Mouse (Mus musculus) thymus, postnatal 36 days (tissue): ENCODE data around the gene Gm17542.
A peak's percentile ranks its signal among the peaks of the same experiment; 100 is the strongest.
"Not testable (repeated sequence)": the region's sequence is repeated elsewhere in the genome, so short reads cannot be mapped to it uniquely, and the experiment has no call there.

Experiments used
- DNase-seq, 2 experiments: peaks; one replicate each; pipeline ENCODE4 v3.0.0; 2022; ENCODE audit warnings: mixed read lengths in 2 of 2

The Gm17542 gene

DNA sequence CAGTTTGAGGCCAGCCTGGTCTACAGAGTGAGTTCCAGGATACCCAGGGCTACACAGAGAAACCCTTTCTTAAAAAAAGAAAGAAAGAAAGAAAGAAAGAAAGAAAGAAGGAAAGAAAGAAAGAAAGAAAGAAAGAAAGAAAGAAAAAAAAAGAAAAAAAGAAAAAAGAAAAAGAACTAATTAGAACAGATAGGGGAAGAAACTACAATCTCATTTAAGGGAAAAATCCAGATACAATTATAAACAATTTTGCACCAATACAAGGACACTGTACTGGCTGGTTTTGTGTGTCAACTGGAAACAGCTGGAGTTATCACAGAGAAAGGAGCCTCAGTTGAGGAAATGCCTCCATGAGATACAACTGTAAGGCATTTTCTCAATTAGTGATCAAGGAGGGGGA lies at the start of gene Gm17542:
Gene Gm17542, minus strand, starts transcription at position 101 of the 400 bp plus-strand sequence.
- DNase-seq, result not testable (repeated sequence)

DNA sequence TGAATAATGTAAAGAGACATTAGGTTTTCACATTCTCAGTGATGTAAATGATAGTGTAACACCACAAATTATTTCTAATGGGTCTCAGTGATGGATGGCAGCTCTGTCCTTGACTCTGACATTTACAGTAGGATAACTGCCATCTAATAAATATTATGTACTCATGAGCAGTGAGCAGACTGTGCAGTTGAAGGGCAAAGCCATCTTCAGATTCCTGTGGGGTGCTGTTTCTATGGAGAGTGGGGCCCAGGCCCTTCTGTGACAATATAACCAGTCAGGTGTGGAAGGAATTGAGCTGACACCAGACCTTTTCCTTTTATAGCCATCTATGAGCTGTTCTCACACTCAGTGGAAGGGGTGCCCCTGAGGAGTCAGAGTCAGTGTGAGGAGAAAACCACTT lies 21.8 kb upstream of the Gm17542 start:
- DNase-seq, result no peak

DNA sequence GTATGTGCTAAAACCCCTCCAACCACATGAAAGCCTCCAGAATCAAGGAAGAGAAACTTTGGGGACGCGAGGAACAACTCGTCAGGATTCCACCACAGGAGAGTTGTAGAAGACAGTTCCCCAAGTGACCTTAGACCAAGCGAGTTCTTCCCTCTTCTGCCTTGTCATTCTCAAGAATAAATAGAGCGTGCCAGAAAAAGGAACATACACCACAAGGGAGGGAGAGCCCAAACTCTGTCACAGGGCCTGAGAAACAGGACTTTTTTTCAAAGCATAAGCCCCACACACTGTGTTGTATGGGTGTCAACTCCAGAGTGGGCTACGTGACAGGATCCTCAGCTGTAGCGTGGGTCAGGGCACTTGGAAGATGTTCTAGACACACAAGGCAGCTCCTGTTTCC lies 20.1 kb upstream of the Gm17542 start:
- DNase-seq, result no peak

DNA sequence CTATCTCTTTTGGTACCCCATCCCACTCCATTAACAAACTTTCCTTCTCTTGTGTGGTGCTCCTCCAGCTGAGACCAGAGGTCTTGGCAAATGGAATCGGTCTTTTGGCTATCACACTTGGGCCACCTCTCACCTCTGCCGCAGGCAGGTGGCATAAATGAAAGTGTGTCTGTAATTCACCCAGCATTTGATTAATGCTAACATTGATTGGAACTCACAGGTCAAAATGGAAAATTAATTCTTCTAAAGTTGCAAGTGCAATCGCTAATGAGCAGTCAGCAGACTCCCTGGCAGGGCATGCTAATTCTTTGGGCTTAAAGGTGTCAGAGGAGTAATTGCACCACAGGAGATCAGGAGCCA lies 3.2 kb downstream of the Gm17542 start:
- DNase-seq, result no peak

DNA sequence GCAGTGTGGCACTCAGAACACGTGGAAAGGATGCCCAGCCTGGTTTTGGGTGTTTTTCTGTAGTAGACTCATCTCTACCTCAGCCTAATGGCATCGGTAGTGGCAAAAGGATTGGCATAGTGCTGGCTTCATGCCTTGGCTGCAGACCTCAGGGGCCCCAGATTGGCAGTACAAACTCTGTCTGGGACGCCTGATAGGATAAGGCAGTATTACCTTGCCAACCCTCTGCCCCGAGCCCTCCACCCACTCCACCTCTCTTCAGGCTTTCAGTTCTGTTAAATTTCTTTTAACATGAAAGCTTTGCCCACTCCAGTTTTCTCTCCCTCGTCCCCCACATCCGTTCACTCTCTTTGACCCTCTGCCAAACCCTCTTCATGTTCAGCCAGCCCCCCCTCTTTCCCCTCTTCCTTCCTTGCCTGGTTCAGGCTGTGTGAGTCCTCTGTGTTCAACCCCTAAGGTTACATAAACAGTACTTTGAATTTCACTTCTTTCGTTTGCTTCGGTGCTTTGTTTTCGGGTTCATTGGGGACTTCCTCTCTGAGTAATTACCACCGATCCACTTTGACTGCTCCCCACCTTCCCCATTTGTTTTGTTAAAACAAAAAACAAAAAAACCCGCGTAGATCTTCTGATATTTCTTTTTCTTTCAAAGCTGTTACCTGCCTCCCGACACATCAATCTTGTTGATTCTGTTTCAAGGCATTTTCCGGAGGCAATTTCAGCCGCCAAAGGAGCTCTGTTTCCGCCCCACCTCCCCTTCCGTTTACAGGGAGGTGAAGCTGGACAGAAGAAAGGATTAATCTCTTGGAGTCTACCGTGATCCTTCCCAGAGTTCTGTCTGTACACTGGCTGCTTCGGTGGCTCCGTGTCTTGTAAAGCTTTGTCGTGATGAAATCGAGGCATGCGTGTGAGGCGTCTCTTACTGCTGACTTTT lies 3.9 kb downstream of the Gm17542 start:
- peak; percentile 35 to 38 for DNase-seq

DNA sequence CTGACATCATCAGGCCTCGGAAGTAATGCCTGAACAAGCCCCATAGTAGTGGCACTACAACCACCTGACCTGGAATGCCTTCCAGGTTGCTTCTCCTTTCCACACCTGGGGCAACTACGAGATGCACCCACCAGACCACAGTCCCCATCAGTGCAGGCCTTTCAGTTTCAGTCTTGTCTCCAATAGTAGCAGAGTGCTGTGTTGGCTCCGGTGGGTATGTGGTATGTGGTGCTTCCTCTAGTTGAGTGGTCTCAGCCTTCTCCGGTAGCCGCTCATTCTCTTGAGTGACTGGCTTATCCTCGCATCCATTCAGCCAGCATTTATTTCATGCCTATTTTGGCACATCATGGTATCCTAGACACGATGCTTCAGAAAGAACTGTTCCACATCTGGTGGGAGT lies 4.8 kb downstream of the Gm17542 start:
- no peak for DNase-seq

DNA sequence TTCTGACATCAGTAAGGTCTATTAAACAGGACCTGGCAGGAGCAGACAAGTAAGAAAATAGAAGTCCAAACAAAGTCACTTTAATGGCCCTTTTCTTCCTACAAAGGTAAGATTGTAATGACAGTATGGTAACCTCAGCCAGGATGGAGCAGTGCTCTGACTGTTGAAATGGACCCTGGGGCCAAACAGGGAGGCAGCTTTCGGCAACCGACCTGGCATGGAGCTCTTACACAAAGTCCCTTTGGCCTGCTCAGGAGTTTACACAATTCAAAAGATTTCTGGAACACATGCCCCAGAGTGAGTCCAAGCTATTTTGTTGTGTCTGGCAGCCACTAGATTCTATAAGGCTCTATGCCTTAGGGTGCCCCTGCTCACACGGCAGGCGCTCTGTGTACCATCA lies 9.0 kb downstream of the Gm17542 start:
- no peak for DNase-seq

DNA sequence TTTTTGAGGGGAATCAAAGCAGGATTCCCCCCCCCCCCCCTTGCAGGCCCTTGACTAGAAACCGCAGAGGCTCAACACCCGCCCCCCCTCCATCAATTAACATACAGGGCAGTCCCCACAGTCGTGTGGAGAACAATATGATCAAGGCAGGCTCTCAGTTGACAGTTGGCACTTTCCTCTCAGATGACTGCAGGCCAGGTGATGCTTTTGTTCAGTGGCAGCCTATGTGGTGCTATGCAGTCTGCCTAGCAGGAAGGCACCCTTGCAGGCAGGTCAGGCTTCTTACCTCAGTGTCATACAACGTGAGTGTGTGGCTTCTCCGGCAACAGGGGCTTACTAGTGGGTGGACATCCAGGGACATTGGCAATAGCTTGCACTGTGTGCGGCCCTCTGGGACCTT lies 17.4 kb downstream of the Gm17542 start:
- no peak for DNase-seq

DNA sequence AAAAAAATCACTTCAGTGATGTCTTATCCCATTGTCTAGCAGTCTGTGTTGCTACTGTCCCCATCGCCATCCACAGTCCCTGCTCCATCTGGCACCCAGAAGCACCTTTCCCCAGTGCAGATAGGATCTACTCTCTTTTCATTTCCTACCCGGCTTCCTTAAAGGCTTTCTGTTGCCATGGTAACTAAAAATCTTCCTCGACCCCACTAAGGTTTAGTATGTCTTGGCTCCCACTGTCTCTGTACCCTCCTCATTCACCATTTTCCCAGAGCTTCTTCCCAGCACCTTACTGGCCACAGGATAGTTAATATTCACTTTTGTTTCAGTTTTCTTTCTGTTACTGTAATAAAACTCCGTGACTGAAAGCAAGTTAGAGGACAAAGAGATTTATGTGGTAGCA lies 17.9 kb downstream of the Gm17542 start:
- no peak for DNase-seq

DNA sequence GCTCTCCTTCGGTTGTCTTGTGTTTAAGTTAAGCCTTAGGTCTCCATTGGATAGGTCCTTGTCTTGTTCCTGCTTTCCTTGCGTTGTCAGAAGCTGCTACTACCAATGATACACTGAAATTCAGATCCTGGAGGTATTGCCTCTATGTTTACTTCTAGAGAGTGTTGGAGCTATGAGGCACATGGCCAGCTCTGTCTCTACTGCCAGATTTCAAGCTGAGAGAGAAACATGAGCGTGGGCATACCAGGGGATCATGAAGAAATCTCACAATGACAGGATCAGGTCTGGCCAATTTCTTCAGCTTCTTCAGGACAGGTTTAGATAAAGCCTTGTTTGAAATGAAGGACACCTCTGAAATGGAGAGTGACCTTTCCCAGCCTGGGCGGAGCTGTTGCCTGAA lies 19.1 kb downstream of the Gm17542 start:
- DNase-seq, result no peak

DNA sequence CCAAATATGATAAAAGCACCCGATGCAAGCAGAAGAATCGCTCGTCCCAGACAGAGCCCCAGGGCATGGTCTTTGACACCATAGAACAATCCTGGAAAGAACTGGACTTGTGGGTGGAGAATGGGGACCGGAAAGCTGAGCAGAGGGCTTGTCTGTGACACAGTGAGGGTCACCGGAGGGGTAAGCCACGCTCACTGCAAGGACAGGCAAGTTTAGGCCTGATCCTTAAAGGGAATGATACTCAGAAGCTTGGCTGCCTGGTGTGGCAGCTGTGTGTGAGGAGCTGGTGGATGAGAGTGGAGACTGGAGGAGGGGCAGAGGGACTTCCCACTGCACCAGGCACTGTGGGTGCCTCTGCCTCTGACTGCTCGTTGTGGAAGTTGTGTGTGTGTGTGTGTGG lies 27.0 kb downstream of the Gm17542 start:
- no peak for DNase-seq

DNA sequence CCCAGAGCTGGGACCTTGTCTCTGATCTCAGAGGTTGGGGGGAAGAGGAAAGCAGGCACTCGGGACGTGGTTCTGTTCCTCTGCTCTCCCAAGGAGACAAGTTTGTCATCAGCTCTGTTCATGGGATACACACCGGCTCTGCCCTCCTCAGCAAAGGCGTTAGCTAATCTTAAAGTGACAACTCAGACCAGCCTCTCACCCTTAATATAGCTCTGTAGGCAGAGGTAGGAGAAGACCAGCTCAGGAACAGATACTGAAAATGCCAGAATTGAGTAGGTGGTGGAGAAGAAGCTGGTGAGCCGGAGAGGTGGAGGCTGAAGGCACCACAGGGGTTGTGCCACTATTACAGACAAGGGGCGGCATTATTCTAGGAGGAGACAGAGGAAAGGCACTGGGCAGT lies 38.7 kb downstream of the Gm17542 start:
- no peak for DNase-seq

DNA sequence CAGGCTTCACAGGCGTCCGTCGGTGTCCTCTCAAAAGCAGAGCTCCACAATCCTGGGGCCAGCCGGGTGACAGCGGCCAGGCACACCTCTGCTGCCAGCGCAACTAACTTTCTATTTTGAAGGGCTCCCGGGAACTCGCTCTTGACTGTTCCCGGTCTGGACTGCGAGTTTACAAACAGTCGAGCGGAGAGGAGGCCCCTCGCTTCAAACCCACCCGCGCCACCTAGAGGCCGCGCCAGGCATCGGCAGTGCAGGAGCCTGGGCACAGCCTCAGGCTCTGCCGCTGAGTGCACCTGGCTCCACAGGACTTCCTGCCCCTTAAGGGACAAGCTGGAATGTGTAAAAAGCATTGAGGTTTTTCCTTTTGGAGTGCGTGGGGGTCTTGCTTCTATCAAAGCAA lies 42.5 kb downstream of the Gm17542 start, which contains the start of gene Edar:
Gene Edar, minus strand, starts transcription at position 122 of the 400 bp plus-strand sequence.
- DNase-seq, result peak; percentile 75 to 78

DNA sequence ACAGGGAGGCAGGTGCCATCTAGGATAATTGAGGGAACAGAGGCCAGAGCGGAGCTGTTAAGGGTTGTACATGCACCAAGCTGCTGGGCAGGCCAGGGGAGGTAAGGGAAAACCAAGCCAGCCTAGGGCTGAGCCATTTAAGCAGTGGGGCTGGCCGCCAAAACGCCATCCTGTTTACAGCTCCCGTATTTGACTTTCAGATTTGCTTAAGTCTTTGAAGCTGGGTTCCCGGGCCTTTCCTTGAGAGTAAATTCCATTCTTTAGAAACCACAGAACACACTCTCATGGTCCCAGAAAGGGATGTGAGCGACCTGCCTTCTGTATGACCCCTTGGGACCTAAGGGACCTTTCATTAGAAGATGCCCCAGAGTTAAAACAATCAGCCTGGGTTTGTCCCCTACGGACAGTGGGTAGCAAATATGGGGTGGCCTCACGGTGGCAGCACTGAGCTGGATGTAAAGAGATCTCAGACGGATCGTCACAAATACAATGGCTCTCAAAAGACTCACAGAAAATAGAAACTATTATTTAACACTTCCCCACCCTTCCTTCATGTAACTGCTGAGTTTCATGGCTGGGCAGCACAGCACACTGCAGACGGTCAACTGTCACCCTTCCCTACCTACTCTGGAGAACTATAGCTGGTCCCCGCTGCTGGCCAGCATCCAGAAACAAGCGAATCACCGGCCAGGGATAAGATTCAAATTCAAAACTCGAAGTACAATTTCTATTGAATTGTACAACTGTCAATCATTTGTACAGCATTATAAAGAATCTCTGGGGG lies 44.5 kb downstream of the Gm17542 start:
- DNase-seq, result peak; percentile 58 to 67

DNA sequence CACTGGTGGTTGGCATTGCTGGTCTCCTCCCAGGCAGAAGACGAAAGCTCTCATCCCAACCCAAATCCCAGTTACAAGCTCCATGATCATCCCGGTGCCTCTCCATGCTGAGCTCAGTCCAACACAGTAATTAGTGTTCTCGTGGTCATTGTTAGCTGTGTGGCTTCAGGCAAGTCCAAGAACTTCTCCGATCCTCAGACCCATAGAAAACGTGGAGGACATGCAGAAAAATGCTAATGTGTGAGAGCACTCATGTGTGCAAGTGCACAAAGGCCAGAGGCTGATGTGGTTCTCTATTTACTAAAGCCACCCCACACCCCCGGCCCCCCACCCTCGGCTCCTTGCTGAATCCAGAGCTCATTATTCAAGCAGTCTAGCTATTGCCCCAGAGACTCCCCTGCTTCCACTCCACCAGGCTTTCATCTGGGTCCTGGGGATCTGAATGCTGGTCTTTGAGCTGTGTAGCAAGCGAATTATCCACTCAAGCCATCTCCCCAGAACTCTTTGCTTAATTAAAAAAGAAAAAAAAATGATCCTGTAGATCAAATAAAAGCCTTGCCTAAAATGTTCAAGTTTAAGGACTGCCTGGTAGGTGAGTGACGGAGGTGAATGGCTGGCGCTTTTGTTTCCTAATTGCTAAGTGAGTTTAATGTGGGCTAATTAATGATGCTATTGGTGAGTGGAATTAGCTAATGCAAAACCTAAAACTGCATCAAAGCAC lies 45.3 kb downstream of the Gm17542 start:
- DNase-seq, result no peak

DNA sequence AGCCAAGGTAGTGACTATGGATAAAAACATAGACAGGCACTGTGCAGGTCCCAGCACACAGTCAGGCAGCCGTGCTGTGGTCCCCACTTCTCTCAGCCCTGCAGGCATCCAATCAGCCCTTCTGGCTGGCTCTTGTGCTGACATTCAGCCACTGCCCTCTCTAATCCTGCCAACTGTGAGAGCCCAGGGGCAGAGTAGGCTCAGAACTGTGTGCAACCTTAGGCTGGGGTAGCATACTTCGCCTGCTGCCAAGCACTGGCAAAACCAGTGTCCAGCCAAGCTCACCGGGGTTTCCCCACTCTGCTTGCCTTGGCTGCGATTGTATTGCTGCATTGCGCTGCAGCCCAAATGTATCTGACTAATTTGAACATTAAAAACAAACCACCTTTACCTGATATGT lies 54.1 kb downstream of the Gm17542 start:
- no peak for DNase-seq
